Mouse (Mus musculus) olfactory bulb, adult 2 months (tissue): ENCODE data around the gene Cyp1a2.

Experiments
- CTCF ChIP-seq: fragments of 200-500 bp; IDR thresholded peaks from 2 replicates; pipeline ENCODE4 v1.5.1; 2012; ENCODE audit warnings: low read depth, mild to moderate bottlenecking, low read length, moderate library complexity; ENCODE audit not compliant: insufficient read depth
- POLR2A ChIP-seq: fragments of 200-500 bp; IDR thresholded peaks from 2 replicates; pipeline ENCODE4 v1.6.1; 2012; ENCODE audit warnings: mild to moderate bottlenecking, low read depth, low read length, moderate library complexity; ENCODE audit not compliant: insufficient read depth

- TF ChIP-seq CTCF (no peak), POLR2A (no peak)
Measured at GRCm38 (mm10) chr9:57697380-57697779, 13.9 kb upstream of the Cyp1a2 start.
